ENCODE assay signal across 16 mouse cellular contexts in the genomic region with DNA sequence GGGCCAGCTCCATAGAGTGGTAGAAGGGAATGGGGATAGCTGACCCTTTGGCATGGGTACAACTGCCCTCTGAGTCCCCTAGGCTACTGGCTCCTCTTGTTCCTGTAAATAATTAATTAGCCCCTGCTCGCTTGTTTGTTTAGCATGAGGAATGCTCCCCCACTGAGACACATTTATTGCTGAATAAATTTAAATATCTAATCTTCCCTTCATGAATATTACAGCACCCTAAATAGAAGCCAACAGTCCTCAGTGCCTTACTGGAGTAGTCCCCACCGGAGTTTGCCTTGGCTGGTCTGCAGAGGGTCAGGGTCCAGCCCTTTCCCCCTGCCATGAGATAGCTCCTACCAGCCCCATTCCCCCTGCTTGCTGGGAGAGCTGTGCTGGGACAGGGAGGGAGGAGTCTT. TPM values are rescaled to one million over a fixed set of nuclear protein-coding genes. Genes with fewer than 3 reads are reported as not detected.
A peak's percentile ranks its signal among the peaks of the same experiment; 100 is the strongest.
DNase-seq lines count a peak whose midpoint lies in the region; ATAC-seq and TF ChIP-seq lines count a peak whose summit lies in the region.
"Had no signal": no experiment of that assay in that cellular context is flagged by ENCODE, and none has a peak within 500 bp of the region (broad histone marks: within the 10 kb centered on the region; RNA-seq: fewer than 3 reads in every experiment).

No protein-coding gene starts in this region.

- peak overlapping the region; percentile 94 for H3K27ac ChIP-seq in liver, adult 2 months (replicated peaks; ENCODE audit: insufficient read depth, low read depth, low read length)
- no peak overlapping the region for H3K27ac ChIP-seq in forebrain, embryonic 13.5 days
- H3K27ac ChIP-seq: embryonic facial prominence, embryonic 15.5 days; liver, embryonic 13.5 days had no signal

- no peaks in the 10 kb centered on the region for H3K79me2 ChIP-seq in liver, adult 2 months (ENCODE audit: control insufficient read depth, insufficient read depth, low read length)

- no peaks in the 10 kb centered on the region for H3K27me3 ChIP-seq in liver, adult 2 months (ENCODE audit: control insufficient read depth, insufficient read depth, low read length)
- peaks cover 28% of the 10 kb centered on the region for H3K27me3 ChIP-seq in forebrain, embryonic 13.5 days
- H3K27me3 ChIP-seq: embryonic facial prominence, embryonic 15.5 days had no signal

- no peak for TF ChIP-seq CTCF in liver, adult 2 months (IDR thresholded peaks at IDR 0.05; ENCODE audit: low read depth, low read length)

- H3K4me3 ChIP-seq in liver, adult 2 months (ENCODE audit: insufficient read depth, low read depth, low read length) = no peak overlapping the region
- H3K4me3 ChIP-seq in forebrain, embryonic 13.5 days = no peak overlapping the region
- H3K4me3 ChIP-seq: embryonic facial prominence, embryonic 15.5 days; heart, embryonic 12.5 days; liver, embryonic 13.5 days had no signal

- no peaks in the 10 kb centered on the region for H3K9me3 ChIP-seq in forebrain, embryonic 13.5 days (replicated peaks)
- H3K9me3 ChIP-seq: embryonic facial prominence, embryonic 15.5 days; G1E; heart, embryonic 12.5 days; liver, embryonic 13.5 days had no signal

- peaks cover 23% of the 10 kb centered on the region for H3K4me1 ChIP-seq in liver, adult 2 months (ENCODE audit: control insufficient read depth, insufficient read depth, low read length)
- H3K4me1 ChIP-seq in forebrain, embryonic 13.5 days = peaks cover 62% of the 10 kb centered on the region

- WGBS in liver, adult 2 months = 11% methylated on average over 2 of the region's 2 CpGs
- WGBS in forebrain, embryonic 13.5 days = 24% methylated on average over 2 of the region's 2 CpGs

- no peak for TF ChIP-seq POLR2A in liver, adult 2 months (IDR thresholded peaks at IDR 0.05; ENCODE audit: extremely low read depth, insufficient read depth, low read length)

- no peak overlapping the region for H3K4me2 ChIP-seq in forebrain, embryonic 13.5 days
- H3K4me2 ChIP-seq: embryonic facial prominence, embryonic 15.5 days; heart, embryonic 12.5 days; liver, embryonic 13.5 days had no signal

- H3K36me3 ChIP-seq in liver, adult 2 months (ENCODE audit: control insufficient read depth, insufficient read depth, low read length) = no peaks in the 10 kb centered on the region
- H3K36me3 ChIP-seq in forebrain, embryonic 13.5 days (ENCODE audit: poor library complexity, severe bottlenecking) = peaks cover 9% of the 10 kb centered on the region; the same call in 1 of the 2 replicates

- DNase-seq in liver, adult 2 months (ENCODE audit: extremely low read depth, low read depth, low spot score) = peak; percentile 96
- DNase-seq in liver = no peak
- peak; percentile 82 for DNase-seq in kidney, adult 18-20 months
- peak; percentile 84 to 92 for DNase-seq in kidney, postnatal 25 days
- no peak for DNase-seq in lung, postnatal 25 days (ENCODE audit: low spot score)
- no peak for DNase-seq in gastrocnemius, postnatal 25 days
- DNase-seq: adrenal gland, adult 2 months; cerebellum, adult 9-10 months; heart, postnatal 36 days; liver, embryonic 13.5 days; lung, postnatal 14 days; thymus, adult 2 months had no signal

- peak overlapping the region; percentile 48 for H3K9ac ChIP-seq in liver, adult 2 months (ENCODE audit: low read depth, low read length)
- peak overlapping the region; percentile 14; the same call in 1 of the 2 replicates for H3K9ac ChIP-seq in forebrain, embryonic 13.5 days
- H3K9ac ChIP-seq: embryonic facial prominence, embryonic 15.5 days; liver, embryonic 13.5 days had no signal

- 0 out of 2 replicates have a peak, but pooled peaks have one; percentile 20 for ATAC-seq in forebrain, embryonic 13.5 days

RNA-seq across cellular contexts. Expression of a gene that starts 13.6 kb away (rescaled TPM):
- 39.5 and 43.3 TPM in 2 replicates for total RNA-seq in liver, adult 2 months (2014; rRNA removed)
- 55.9 and 61.2 TPM in 2 replicates for polyA plus RNA-seq in liver, adult 2 months (2012; rRNA removed)
- 242 and 249 TPM in 2 replicates for polyA plus RNA-seq in forebrain, embryonic 13.5 days (2015; fragmentation: Nextera tagmentation; extraction: Ambion mirVana)
- 10 to 100 TPM; 48.4 to 48.5 TPM for total RNA-seq in gastrocnemius, postnatal 25 days (2021)

RNA-seq across cellular contexts. Expression of a gene that starts 24.9 kb away (rescaled TPM):
- total RNA-seq in liver, adult 2 months (2014; rRNA removed) = 252 and 362 TPM in 2 replicates
- 1,697 and 1,918 TPM in 2 replicates for polyA plus RNA-seq in liver, adult 2 months (2012; rRNA removed)
- 673 and 749 TPM in 2 replicates for polyA plus RNA-seq in forebrain, embryonic 13.5 days (2015; fragmentation: Nextera tagmentation; extraction: Ambion mirVana)
- 100 to 1,000 TPM; 101 to 120 TPM for total RNA-seq in gastrocnemius, postnatal 25 days (2021)

RNA-seq across cellular contexts. Expression of a gene that starts 48.4 kb away (rescaled TPM):
- total RNA-seq in liver, adult 2 months (2014; rRNA removed) = 5.3 and 7.1 TPM in 2 replicates
- 6.1 and 9.7 TPM in 2 replicates for polyA plus RNA-seq in liver, adult 2 months (2012; rRNA removed)
- polyA plus RNA-seq in forebrain, embryonic 13.5 days (2015; fragmentation: Nextera tagmentation; extraction: Ambion mirVana) = 71.1 and 80.5 TPM in 2 replicates
- 10 to 100 TPM in 1 of 2 experiments, 1 to 10 TPM in 1; 8.3 to 13.0 TPM for total RNA-seq in gastrocnemius, postnatal 25 days (2021)

Comparison
In these comparisons a context has a peak if more than half of its experiments do, and no peak if none do; other contexts are left out.
1. DNase-seq: peak in liver, adult 2 months (single experiment), kidney, adult 18-20 months (single experiment) and kidney, postnatal 25 days (2 of 2); none in liver (single experiment), lung, postnatal 25 days (single experiment) and gastrocnemius, postnatal 25 days (single experiment).